Mouse (Mus musculus) fat pad, adult 2 months (tissue): ENCODE measurements around the gene Agpat2.

Source experiments
- DNase-seq: peaks from one replicate; pipeline ENCODE4 v3.0.0-alpha.2; 2011; ENCODE audit warnings: low read depth, low spot score; ENCODE audit errors: extremely low read depth

Agpat2 gene

DNA sequence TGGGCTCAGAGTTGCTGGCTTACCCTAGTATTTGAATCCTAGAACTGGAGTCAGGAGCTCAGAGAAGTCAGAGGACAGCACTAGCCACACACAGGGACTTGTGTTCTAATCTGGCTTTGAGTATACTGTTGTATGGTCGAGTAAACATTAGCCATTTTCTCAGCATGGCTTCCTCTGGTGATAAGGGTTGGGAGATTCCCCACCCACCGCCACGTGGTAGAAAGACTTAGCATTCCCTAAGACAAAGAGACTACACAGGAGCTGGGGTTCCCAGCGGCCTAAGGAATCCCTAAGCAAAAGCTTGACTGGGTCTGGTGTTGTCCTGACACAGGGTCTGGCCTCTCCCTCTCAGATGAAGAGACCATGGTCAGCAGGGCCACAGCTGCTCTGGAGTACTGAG is 27.8 kb downstream of the Agpat2 start:
- DNase-seq: no peak

DNA sequence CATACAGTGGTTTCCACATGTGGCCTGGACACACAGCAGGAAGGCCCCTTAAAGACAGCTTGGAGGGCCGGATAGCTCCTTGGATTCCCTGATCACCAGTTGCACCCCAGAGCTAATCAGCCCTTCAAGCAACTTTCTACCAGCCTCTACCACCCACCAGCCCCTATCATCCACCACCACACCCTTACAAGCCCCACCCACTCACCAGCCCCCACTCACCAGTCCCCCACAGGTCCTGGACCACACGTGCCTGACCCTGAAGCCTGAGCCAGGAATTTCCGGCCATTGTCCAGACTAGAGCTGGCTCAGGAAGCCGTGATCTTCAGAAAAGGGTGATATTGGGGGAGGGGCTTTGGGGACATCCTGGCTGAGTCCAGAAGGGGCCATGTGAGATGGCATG is 28.4 kb downstream of the Agpat2 start:
- no peak for DNase-seq

DNA sequence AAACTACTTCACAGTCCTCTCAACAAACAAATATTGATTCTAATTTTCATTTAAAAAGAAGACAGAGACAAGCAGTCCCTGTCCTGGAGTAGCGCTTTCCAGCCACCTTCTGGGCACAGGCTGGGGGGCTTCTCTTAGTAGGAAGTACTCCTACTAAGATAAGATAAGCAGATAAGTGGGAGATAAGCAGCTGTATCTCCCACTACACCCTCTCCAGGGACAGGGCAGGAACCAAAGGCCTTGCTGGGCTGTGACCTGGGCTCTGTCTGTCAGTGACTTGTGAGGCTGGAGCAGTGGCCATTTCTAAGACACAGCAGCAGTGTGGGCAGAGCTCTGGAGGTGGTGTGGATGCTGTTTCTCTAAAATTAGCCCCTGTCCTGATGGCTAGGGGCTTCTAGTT is 28.8 kb downstream of the Agpat2 start:
- no peak for DNase-seq

DNA sequence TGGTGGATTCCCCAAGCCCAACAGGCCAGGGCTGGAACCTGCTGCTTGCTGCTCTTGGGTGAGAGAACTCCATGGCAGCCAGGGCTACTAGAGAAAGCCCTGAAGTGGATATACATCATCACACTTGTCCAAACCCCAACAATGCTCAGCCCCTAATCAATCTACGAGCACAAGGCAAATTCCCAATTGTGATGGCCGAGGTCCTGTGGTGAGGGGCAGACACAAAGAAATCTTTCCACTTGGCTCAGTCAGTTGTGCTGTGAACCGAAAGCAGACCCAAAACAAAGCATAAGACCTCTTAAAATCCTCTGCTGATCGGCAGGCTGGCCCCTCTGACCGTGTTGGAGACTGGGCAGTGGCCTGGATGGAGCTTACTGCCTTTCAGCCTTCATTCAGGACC is 29.4 kb downstream of the Agpat2 start:
- DNase-seq: no peak

DNA sequence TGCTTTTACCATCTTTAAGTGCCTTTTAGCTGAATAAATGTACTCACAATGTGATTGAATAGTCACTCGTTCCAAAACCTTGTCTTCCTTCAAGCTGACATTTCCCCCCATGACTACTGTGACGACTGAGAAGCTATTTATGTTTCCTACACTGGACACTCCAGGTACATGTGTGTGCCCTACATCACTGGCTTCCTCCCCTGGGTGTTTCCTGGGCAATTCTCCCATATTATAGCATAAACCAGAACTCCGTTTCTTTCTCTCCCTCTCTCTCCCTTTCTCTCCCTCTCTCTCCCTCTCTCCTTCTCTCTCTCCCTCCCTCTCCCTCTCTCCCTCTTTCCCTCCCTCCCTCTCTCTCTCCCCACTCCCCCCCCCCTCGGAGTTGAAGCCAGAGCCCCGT is 30.4 kb downstream of the Agpat2 start:
- DNase-seq: no peak

DNA sequence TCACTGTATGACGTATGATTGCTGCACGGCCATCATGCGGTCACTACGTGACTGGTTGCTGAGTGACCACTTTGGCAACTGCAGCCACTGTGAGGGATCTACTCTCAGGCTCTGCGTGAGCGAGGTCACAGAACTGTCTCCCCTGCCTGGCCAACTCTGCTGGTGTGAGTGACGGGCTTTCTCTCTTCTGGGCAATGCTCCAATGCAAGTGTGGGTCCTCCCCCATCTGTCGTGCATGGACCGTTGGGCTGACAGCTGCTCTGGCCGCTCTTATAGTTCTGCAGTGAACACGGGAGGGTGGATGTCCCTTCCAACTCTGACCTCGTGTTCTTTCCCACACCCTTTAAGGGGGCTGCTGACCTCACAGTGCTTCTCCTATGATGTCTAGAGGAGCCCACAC is 30.8 kb downstream of the Agpat2 start:
- DNase-seq: no peak

DNA sequence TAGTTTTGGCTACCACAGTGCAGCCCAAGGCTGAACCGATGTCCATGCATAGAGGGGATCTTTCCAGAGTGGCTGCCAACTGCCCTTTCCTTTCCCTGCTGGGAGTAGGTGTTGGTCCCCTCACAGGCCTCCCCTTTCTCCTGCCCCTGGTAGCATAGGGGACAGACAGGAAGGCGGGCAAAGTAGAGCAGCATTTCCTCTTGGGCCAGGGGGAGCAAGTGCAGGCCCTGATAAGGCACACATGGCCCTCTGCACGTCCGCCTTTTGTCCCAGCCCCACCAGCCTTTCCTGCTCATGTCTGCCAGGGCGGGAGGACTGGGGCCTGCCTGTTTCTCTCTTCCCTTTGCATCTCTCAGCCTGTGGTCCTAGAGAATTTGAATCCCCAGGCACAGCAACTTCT is 32.4 kb downstream of the Agpat2 start:
- DNase-seq: no peak

DNA sequence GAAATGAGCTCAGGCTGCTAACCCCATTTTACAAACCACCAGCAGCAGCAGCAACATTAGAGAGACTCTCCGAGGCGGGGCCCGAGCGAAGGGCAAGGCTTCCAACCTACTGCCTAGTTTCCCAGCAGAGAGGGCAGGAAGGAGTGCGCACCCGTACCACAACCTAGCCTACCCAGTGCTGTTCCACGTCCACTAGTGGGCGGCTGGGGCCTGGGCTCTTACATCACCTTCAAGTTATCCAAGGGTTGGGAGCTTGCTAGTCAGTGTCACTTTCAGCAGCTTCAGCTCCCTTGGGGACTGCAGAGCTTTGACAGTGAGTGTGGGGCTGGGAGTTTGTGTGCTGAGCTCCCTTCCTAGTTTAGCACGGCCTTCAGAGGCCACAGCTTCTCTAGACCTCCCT is 32.8 kb downstream of the Agpat2 start:
- no peak for DNase-seq

DNA sequence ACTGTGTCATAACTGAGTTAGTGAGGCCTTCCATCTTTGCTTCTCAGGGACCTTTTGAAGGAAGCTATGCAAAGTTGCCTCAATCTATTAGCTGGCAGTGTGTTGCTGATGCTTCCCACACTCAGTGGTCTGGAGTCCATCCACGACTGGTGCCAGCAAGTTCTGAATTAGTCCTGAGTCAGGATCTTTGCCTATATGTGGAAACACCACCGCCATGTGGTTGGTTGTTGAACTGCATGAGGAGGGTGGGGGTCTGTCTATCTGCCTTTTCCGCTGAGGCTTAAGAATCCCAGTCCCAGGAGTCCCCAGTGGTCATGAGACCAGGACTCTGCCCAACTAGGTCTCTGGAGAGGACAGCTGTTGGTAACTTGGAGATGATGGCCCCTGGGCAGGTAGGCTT is 34.2 kb downstream of the Agpat2 start:
- DNase-seq: no peak

DNA sequence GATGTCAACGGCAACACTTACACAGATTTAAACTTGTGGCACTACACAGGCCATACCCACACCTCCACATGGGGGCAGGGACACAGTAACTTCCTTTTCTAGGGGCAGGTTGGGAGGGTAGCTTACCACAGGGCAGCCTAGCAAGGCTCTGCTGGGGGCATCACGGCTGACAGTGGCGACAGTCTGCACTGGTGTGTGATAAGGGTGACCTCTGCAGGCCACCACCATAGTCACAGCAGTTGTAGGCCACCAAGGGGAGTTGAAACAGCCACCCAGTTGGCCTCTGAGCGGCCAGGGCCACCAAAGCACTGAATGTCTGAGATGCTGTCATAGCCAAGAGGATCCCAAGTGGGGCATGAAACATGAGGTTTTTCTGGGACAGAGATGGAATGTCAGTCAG is 38.0 kb downstream of the Agpat2 start:
- no peak for DNase-seq

DNA sequence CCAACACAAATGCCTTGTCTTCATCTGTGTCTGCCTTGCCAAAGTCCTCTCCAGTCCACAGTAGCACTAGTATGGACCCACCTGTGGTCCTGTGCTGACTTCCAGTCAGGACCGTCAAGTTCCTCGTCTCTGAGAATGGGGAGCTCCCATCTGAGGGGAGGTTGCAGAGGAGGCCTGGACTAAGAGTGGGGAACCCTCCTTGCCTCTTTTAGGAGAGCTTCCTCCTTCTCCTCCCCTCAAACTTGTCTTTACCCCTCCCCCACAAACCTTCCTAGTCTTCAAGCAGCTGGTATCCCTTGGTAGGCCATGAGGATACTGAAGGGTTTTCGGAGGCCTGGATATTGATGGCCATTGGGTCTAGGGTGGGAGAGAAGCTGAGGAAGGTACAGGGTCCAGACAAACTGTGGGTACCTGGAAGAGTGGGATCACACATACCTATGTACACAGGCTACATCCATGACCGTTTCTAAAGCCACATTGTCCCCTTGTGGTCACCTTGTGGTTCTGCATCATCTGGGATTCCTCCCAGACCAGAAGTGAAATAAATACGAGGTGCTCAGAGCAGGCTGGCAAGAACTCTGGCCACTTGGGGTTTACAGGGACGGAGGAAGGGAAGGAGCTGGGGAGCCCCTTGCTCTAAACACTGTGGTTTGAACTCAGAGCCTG is 42.7 kb downstream of the Agpat2 start:
- no peak for DNase-seq

DNA sequence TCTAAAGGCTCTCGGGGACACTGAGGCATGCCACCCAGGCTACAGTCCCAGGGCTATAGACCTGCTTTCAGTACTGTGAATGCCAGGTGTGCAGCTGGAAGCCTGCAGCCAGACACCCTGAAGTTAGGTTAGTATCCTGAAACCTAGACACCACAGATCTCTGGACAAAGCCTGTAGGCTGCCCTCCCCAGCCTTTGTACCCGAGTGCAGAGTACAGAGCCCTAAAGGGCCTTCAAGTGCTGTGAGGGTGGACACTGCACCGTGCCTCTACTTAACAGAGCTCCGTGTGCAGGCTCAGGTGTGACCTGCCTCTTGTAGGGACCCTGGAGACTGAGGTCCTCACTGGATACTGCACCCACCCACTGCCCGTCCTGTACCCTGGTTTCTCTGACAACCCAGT is 43.7 kb downstream of the Agpat2 start:
- DNase-seq: no peak

DNA sequence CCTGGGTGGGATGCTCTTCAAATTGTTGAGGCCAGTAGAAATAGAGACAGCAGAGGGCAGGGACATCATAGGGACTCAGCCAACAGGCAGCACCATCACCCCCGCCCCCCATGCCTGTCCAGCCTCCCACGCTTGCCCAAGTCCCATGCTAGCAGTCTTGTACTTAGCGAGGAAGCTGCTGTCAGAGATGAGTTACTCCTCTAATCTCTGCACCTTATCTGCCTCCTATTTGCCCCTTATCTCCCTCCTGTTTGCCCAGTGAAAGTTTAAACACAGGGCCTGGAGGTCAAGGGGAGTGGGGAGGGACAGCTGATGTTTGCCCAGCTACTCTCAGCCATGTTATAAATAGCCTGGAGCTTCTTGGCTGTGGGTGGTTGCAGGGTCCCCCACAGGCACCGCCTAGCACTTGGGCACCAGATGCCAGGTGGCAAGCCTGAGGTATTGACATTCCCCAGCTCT is 47.7 kb downstream of the Agpat2 start:
- DNase-seq: no peak

DNA sequence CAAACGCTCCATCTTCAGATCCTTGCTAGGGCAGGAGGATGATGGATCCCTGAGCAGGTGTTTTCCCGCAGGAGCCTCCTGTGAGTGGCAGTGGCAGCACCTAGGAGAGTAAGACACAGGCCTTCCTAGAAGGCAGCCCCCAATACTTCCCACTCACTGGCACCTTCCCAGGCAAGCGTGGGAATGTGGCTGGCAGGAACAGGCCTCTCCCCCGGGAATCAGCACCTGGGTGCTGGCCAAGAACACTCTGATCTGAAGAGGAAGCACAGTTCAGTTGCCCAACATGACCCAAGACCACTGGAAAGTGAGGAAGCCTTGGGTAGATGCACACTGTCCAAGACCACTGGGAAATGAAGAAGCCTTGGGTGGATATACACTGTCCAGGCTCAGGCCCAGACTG is 49.1 kb downstream of the Agpat2 start:
- no peak for DNase-seq

DNA sequence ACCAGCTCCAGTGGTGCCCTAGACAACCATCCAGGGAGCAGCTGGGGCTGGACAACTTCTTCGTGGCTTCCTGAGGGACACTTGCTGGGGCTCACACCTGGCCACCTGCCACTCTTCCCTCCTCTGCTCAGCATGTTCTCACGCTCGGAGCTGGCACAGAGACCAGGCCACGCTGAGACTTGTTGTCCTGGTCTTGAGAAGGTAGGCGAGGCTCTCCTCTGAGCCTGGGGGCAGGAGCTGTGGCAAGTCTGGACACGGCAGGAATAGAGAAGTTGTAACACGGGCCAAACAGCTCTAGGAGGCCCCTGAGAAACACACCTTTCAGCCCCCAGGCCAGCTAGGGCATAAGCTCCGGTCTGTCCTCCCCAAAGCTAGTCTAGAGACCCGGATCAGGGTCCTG is 50.3 kb downstream of the Agpat2 start:
- DNase-seq: peak; percentile 83

DNA sequence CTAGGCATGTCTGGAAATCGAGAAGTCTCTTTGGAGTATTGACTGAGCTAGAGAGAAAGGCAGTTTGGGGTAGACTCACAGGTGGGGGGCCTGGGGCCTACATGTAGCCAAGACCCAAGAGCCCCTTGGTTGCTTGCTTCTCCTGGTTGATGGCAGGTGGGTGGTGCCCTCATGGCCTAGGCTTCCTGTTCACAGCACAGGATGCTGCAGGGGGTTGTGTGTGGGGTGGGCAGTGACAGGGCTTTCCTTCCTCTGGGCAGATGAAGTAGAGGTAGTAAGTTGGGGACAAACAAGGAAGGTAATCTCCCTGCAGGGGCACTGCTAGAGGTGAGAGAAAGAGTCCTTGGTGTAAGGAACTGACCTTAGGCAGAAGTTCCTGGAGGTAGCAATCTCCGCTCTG is 52.2 kb downstream of the Agpat2 start:
- DNase-seq: no peak

DNA sequence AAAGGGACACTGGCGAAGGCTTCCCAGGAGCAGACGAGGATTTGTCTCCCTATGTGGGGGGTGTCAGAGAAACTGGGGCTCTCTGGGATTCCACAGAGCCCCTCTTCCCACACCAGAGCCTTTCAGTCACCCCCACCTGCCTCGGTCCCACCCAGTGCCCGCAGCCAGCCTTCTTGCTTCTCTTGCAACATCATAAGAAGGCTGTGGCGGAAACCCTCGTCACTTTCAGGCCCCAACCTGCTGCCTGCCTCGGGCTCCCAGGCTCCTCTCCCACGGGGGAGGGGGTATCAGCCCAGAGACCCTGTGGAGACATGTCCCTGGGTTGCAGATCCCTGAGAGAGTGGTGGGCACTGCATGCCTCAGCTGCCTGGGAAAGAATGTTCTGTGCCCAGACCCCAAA is 52.8 kb downstream of the Agpat2 start:
- no peak for DNase-seq

DNA sequence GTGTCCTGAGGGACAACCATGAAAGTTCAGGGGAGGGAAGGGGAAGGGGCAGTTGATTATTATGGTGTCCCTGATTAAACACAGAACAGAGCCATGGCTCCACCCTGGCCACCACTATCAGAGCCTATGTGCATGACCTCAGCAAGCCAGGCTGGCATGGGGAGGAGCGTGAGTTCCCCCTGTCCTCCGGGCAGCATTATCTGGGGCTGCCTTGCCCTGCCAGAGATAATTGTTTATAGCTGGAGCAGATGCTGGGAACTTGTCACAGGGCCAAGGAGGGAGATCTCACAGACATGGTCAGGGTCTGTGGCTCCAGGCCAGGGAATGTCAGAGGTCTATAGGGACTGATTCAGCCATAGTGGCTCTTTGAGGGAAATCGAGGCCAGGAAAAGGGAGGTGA is 53.4 kb downstream of the Agpat2 start:
- no peak for DNase-seq

DNA sequence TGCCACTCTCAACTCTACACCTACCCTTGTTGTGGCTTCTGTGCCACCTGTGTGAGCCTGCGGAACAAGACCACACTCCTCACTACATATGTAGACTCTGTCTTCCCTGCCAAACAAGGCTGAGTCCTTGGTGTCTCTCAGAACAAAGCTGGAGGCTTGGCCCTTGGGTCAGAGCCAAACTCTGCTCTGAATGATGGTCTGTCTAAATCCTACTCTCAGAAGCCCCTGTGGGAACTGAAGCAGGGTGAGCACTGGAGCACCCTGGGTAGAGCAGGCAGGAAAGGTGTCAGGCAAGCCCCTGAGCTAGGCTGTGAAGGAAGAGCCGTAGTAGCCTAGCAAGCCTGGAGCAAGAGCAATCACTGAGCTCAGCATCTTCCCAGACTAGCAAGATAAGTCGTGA is 54.0 kb downstream of the Agpat2 start:
- DNase-seq: no peak

DNA sequence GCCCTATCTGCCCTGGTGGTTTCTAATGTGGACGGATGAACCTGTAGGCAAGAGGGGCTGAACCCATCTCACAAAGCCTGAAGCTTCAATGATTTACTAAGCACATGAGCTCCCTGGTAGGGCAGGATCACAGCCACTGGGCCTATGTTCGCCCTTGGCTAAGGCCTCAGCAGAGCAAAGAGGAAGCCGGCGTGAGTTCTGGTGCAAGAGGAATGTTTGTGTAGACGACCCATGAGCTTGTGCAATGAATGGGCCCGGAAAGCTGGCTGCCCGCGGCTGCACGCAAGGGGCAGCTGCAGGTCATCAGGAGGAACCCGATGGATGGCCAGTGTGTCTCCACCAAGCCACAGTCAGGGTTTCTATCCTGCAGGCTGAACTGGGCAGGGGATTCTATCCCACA is 54.4 kb downstream of the Agpat2 start:
- no peak for DNase-seq

DNA sequence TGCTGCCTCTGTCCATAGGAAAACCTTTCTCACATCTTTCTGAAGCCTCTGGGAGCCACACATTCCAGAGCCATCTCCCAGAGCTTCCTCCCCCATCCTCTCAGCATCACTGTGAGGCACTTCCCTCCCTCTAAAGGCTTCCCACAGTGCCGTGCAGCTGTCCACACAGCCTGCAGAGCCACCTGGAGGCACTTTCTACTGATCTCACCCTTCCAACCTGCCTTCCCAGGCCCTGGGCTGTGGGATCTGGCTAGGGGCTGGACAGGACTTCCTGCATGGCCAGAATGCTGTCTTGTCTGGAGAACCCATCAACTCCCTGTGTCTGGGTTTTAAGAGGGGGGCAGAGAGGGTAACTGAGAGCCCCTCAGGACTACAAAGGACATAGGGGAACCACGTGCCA is 56.7 kb downstream of the Agpat2 start:
- DNase-seq: no peak

DNA sequence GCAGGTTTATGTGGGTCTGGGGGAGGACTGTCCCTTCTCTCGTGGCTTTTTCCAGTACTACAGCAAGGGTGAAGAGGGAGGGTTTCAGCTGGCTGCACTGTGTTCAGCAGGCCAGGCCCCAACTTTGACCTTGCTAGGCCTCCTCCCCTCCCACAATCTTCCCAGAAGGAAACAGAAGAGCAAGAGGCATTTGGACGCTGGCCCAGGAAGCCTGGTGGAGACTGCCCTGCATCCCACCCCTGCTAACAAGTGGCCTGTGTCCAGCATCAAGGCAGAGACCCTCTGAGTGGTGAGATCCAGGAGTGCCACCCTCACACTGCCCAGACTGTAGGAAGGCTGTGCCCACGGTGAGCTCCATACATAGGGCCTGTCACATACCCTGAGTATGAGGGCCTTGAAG is 60.0 kb downstream of the Agpat2 start:
- no peak for DNase-seq

DNA sequence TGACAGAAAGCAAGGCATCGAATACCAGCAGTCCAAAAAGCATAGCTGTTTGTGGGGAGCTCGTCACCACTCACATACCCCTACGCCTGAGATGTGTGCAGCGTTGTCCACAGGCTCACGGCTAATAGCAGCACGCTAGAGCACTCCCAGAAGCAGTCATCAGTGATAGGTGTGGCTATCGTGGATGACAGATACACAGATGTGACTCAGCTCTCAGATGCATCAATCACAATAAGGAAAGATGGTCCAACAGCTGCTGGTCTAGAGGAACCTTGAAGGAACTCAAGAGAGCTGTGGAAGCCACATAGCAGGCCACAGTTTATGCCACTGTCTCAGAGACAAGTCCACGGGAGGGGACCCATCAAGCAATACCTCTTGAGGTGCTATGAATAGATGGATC is 60.4 kb downstream of the Agpat2 start:
- DNase-seq: no peak

DNA sequence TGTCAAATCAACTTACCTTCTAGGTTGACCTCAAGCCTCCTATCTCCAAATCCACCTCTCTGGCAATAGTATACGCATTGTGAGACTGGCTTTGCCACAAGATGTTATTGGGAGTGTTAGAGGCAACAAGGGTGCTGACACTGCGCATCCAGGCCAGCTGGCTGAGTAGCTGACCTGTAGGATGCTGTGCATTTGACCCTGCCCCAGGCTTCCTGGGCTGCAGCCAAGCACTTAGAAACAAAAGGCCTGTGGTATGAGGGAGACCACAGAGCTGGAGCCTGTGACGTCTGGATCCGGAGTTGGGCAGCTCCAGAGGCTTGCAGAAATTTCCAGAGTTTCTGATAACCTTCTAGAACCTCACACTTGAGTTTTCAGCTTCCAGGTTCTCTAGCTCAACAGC is 61.1 kb downstream of the Agpat2 start:
- DNase-seq: no peak
